Mouse (Mus musculus) kidney, postnatal 0 days (tissue): ENCODE measurements at regions not wholly inside any gene's neighbourhood (a gene's known extent, or its start where the extent isn't known, plus 50 kb on each side); places are given as distances from the start of the nearest gene placed in this dataset.

Experiments used
- ATAC-seq: fragments of 200-750 bp; cut with Nextera tagmentation; replicated peaks from 2 replicates; pipeline ENCODE4 v1.8.0; 2017; ENCODE audit warnings: low read depth, moderate number of reproducible peaks, moderate TSS enrichment, moderate library complexity; ENCODE audit not compliant: low FRiP score
- DNase-seq: peaks from one replicate; pipeline ENCODE4 v3.0.0-alpha.2; 2016; ENCODE audit warnings: low spot score
- H3K27ac ChIP-seq: fragments of 300-500 bp; sonication (generic); 2 replicates; pipeline ENCODE4 v1.5.1; 2014; ENCODE audit warnings: mild to moderate bottlenecking
- H3K27me3 ChIP-seq: fragments of 300-500 bp; sonication (generic); 2 replicates; pipeline ENCODE4 v1.6.1; 2014; ENCODE audit warnings: low read length, mixed read lengths; ENCODE audit not compliant: insufficient read depth
- H3K36me3 ChIP-seq: fragments of 300-500 bp; sonication (generic); 2 replicates; pipeline ENCODE4 v1.6.1; 2014; ENCODE audit warnings: low read length, mixed read lengths; ENCODE audit not compliant: insufficient read depth
- H3K4me1 ChIP-seq: fragments of 300-500 bp; sonication (generic); replicated peaks from 2 replicates; pipeline ENCODE4 v1.6.1; 2014; ENCODE audit warnings: antibody characterized with exemption, low read length, mixed read lengths; ENCODE audit not compliant: insufficient read depth
- H3K4me2 ChIP-seq: fragments of 300-500 bp; sonication (generic); 2 replicates; pipeline ENCODE4 v1.6.1; 2014; ENCODE audit warnings: mild to moderate bottlenecking, low read length, moderate library complexity, mixed read lengths
- H3K4me3 ChIP-seq: fragments of 300-500 bp; sonication (generic); replicated peaks from 2 replicates; pipeline ENCODE4 v1.5.1; 2014; ENCODE audit warnings: low read depth, low read length
- H3K9ac ChIP-seq: fragments of 300-500 bp; sonication (generic); 2 replicates; pipeline ENCODE4 v1.6.1; 2014; ENCODE audit warnings: low read depth, low read length
- H3K9me3 ChIP-seq: fragments of 300-500 bp; sonication (generic); replicated peaks from 2 replicates; pipeline ENCODE4 v1.6.1; 2016; ENCODE audit warnings: low read length, inconsistent platforms, mixed read lengths
- CTCF ChIP-seq: IDR thresholded peaks from 2 replicates; pipeline ENCODE4 v1.5.1; 2016; ENCODE audit warnings: antibody characterized with exemption, low read depth, mild to moderate bottlenecking, moderate library complexity
- WGBS: fragments of 180-500 bp; shearing (Covaris S2); extraction: QIAGEN DNeasy Blood & Tissue Kit; methylation state at CpG from one replicate; pipeline ENCODE4 v1.1.7; 2014; 5-methylcytosine and 5-hydroxymethylcytosine counted together

DNA sequence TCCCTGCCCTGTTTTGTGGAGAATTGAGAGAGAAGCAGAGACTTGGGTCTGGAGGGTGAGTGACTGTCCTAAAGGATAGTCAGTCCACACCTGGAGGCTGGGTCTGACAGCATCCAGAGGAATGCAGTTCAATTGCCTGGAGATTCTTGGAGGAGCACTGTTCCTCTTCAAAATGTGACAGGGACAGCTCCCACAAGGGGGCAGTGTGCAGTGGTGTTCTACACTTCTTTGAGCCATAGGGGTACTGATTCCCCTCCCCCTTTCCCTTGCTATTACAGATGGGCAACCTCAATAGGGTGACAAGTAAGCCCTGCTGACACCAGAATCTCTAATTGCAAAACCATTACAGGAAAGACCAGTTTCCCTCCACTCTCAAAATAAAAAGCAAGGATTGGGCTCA lies 63.7 kb upstream of the Gm773 start:
- H3K9me3 ChIP-seq: no peaks in the 10 kb centered on the region
- no peak overlapping the region for H3K27ac ChIP-seq
- H3K27me3 ChIP-seq: no peaks in the 10 kb centered on the region
- H3K4me1 ChIP-seq: no peaks in the 10 kb centered on the region
- H3K4me2 ChIP-seq: no peak overlapping the region
- TF ChIP-seq CTCF: peak; percentile 41; the same call in 1 of the 2 replicates
- H3K36me3 ChIP-seq: no peaks in the 10 kb centered on the region
- DNase-seq: peak; percentile 8
- H3K9ac ChIP-seq: no peak overlapping the region
- ATAC-seq: no peak
- no peak overlapping the region for H3K4me3 ChIP-seq

DNA sequence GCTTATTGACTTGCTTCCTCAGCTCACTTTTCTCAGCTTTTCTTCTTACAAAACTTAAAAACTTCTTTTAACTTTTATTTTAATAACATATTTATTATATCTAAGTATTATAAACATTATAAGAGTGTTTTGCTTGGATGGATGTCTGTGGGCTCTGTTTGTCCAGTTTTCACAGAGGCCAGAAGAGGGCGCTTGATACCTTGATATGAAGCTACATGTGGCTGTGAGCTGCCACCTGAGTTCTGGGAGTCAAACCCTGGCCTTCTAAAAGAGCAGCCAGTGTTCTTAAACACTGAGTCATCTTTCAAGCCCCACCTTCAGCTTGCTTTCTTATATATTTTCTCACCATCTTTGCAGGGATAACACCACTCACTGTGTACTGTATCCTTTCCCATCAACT lies 61.5 kb upstream of the Gm773 start:
- H3K4me3 ChIP-seq: no peak overlapping the region
- TF ChIP-seq CTCF: peak; percentile 55
- 0% methylated on average over 1 of the region's 1 CpGs for WGBS
- no peaks in the 10 kb centered on the region for H3K9me3 ChIP-seq
- no peak overlapping the region for H3K27ac ChIP-seq
- no peaks in the 10 kb centered on the region for H3K4me1 ChIP-seq
- no peaks in the 10 kb centered on the region for H3K27me3 ChIP-seq
- ATAC-seq (no peak), DNase-seq (peak; percentile 3)
- no peak overlapping the region for H3K9ac ChIP-seq
- no peaks in the 10 kb centered on the region for H3K36me3 ChIP-seq
- H3K4me2 ChIP-seq: no peak overlapping the region

DNA sequence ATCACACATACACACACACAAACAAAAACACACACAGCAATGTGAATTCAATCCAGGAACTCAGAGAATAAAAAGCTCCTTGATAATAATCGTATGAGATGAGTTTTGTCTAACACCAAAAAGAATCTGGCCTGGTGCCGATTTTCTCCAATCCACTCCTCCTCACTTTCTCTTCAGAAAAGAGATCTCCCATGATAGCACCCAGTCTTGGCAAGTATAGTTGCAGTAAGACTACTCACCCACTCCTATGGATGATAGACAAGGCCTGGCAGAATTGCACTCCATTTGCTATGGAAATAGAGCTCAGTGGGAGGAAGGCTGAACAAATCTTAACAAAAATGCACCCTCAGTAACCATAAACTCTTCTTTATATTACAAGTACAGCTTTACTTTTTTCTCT lies 57.0 kb upstream of the Gm773 start:
- DNase-seq (no peak), ATAC-seq (no peak)
- WGBS: 89% methylated on average over 2 of the region's 2 CpGs
- Histone ChIP-seq H3K27me3 (no peaks in the 10 kb centered on the region), H3K4me1 (no peaks in the 10 kb centered on the region), H3K9me3 (no peaks in the 10 kb centered on the region), H3K4me3 (no peak overlapping the region), H3K36me3 (no peaks in the 10 kb centered on the region), H3K4me2 (no peak overlapping the region), H3K27ac (no peak overlapping the region), H3K9ac (no peak overlapping the region)
- no peak for TF ChIP-seq CTCF
